Mouse (Mus musculus) ES-E14 (cell line): ENCODE results near the gene Man2c1. TPM values are rescaled to one million over a fixed set of nuclear protein-coding genes. Genes with fewer than 3 reads are reported as not detected.
A peak's percentile ranks its signal among the peaks of the same experiment; 100 is the strongest.

Source experiments
- DNase-seq: peaks from one replicate; pipeline ENCODE4 v3.0.0-alpha.2; 2013; ENCODE audit warnings: low read depth, low spot score
- H3K27ac ChIP-seq: 2 replicates; pipeline ENCODE4 v1.5.1; 2012; ENCODE audit warnings: low read depth, mild to moderate bottlenecking, low read length, moderate library complexity, mixed read lengths; ENCODE audit not compliant: poor library complexity, insufficient read depth, severe bottlenecking
- H3K36me3 ChIP-seq: 2 replicates; pipeline ENCODE4 v1.6.1; 2012; ENCODE audit warnings: mild to moderate bottlenecking, low read length, moderate library complexity, mixed read lengths; ENCODE audit not compliant: control insufficient read depth, poor library complexity, insufficient read depth, severe bottlenecking
- H3K4me1 ChIP-seq, 2 experiments: fragments of 150-350 bp in 1 of 2; sonication (generic) in 1 of 2; 2 replicates each; pipeline ENCODE4 v1.6.1; 2012; ENCODE audit warnings: low read length in 2 of 2, mild to moderate bottlenecking in 1 of 2, mixed read lengths in 1 of 2; ENCODE audit not compliant: control insufficient read depth in 2 of 2, insufficient read depth in 2 of 2, poor library complexity in 1 of 2
- H3K4me3 ChIP-seq, 2 experiments: fragments of 150-350 bp in 1 of 2; sonication (generic) in 1 of 2; 2 replicates each; pipeline ENCODE4 v1.5.1; 2012; ENCODE audit warnings: low read length in 2 of 2, low read depth in 1 of 2, mild to moderate bottlenecking in 1 of 2, mixed read lengths in 1 of 2; ENCODE audit not compliant: insufficient read depth in 1 of 2, poor library complexity in 1 of 2, severe bottlenecking in 1 of 2
- H3K9ac ChIP-seq: 2 replicates; pipeline ENCODE4 v1.6.1; 2012; ENCODE audit warnings: low read depth, mild to moderate bottlenecking, low read length, mixed read lengths; ENCODE audit not compliant: poor library complexity, insufficient read depth, severe bottlenecking
- H3K9me3 ChIP-seq: fragments of 150-350 bp; sonication (generic); 2 replicates; pipeline ENCODE4 v1.6.1; 2012; ENCODE audit warnings: low read depth, mild to moderate bottlenecking, low read length; ENCODE audit not compliant: control insufficient read depth, insufficient read depth
- CHD2 ChIP-seq: IDR thresholded peaks from 2 replicates; pipeline ENCODE4 v1.6.1; 2014; ENCODE audit warnings: mild to moderate bottlenecking, low read depth, low read length, inconsistent platforms
- HCFC1 ChIP-seq: IDR thresholded peaks from 2 replicates; pipeline ENCODE4 v1.6.1; 2012; ENCODE audit warnings: low read length, inconsistent platforms, borderline replicate concordance; ENCODE audit not compliant: insufficient read depth
- MAFK ChIP-seq: IDR thresholded peaks from 2 replicates; pipeline ENCODE4 v1.6.1; 2014; ENCODE audit warnings: mild to moderate bottlenecking, low read depth, low read length, inconsistent platforms; ENCODE audit not compliant: insufficient read depth
- ZC3H11A ChIP-seq: IDR thresholded peaks from 2 replicates; pipeline ENCODE4 v1.6.1; 2012; ENCODE audit warnings: low read depth, mild to moderate bottlenecking, inconsistent platforms, low read length, borderline replicate concordance
- ZNF384 ChIP-seq: IDR thresholded peaks from 2 replicates; pipeline ENCODE4 v1.6.1; 2012; ENCODE audit warnings: low read depth, low read length, inconsistent platforms
- in situ Hi-C, 2 experiments: fragments of 600-800 bp; cut with MboI; formaldehyde crosslinking; loops; one replicate each; pipeline ENCODE4 v1.15.1; 2025; ENCODE audit warnings: low sequenced_read_pairs in 2 of 2, inconsistent platforms in 1 of 2; ENCODE audit not compliant: unreplicated experiment in 2 of 2
- total RNA-seq: library from RNA; depleted of rRNA; stranded (reverse); fragments of 300-350 nt; gene quantifications from 2 replicates; pipeline ENCODE4 v1.2.3, GENCODE M21; 2012; rRNA removed

The Man2c1 gene
- total RNA-seq = 122 and 211 TPM in 2 replicates

GRCm38 (mm10) chr9:57130577-57131433 is at the start of gene Man2c1:
Gene Man2c1, plus strand, starts transcription at chr9:57130690.
- Histone ChIP-seq H3K9ac (peak within 1 kb of the TSS; percentile 91), H3K9me3 (no peaks in the 10 kb centered on the region), H3K4me1 (peaks cover 0 to 1% of the 10 kb centered on the region in 2 experiments; a peak in 1 of 4 replicates), H3K4me3 (peak within 1 kb of the TSS; percentile 83 to 85), H3K36me3 (peaks cover 7% of the 10 kb centered on the region), H3K27ac (peak within 1 kb of the TSS; percentile 81)
- in situ Hi-C loops = no loop called here
- TF ChIP-seq MAFK (no peak), HCFC1 (peak; percentile 82), ZC3H11A (peak; percentile 37; the same call in 1 of the 2 replicates), CHD2 (peak; percentile 57; the same call in 1 of the 2 replicates)
- peak; percentile 96 for DNase-seq

DNA sequence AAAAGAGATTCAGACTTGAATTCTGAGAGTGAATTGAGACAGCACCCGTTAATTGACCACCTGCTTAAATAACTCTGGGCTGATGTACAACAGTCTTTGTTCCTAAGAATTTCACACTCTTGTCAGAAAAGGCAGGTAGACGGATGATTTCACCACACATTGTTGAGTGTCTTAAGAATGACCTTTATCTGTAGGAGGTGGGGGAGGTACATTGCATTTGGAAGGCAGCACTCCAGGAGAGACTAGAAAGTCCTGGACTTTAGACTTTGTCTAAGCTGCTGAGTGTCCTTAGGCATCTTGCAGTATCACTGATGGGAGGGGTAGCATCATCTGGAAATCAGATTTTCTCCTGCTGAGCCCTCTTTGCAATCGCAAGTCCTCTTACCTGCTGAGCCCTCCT is 48.3 kb upstream of the Man2c1 start:
- peaks cover 9% of the 10 kb centered on the region for H3K36me3 ChIP-seq
- no peak for DNase-seq
- peaks cover 4% of the 10 kb centered on the region in 2 experiments; a peak in 2 of 4 replicates for H3K4me1 ChIP-seq
- no peak overlapping the region for H3K9ac ChIP-seq
- TF ChIP-seq ZNF384 (no peak), MAFK (no peak), HCFC1 (no peak), ZC3H11A (no peak), CHD2 (no peak)
- H3K27ac ChIP-seq = no peak overlapping the region
- H3K4me3 ChIP-seq = no peak overlapping the region
- in situ Hi-C loops = no loop called here
- H3K9me3 ChIP-seq = no peaks in the 10 kb centered on the region

DNA sequence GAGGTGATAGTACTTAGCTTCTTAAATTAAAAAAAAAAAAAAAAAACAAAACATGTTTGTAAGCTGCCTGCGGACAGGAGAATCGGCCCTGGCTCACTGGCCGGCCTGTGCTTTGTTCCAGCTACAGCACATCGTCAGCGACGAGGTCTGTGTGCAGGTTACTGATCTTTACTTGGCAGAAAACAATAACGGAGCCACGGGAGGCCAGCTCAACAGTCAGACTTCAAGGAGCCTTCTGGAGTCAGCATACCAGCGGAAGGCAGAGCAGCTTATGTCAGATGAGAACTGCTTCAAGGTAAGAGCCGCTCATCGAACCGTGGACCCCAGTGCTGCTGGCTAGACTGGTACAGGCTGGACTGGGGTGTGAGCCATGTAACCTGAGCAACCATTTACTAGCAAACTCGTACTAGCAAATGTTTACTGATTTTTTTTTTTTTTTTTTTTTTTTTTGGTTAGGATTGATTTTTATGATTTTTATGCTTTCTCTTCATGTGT is 13.2 kb upstream of the Man2c1 start:
- Histone ChIP-seq H3K4me1 (no peaks in the 10 kb centered on the region), H3K9ac (no peak overlapping the region), H3K4me3 (no peak overlapping the region), H3K36me3 (peaks cover 34% of the 10 kb centered on the region), H3K9me3 (no peaks in the 10 kb centered on the region), H3K27ac (no peak overlapping the region)
- in situ Hi-C loops = no loop called here
- TF ChIP-seq MAFK (no peak), ZNF384 (no peak; the same call in 1 of the 2 replicates), CHD2 (no peak), HCFC1 (no peak)
- no peak for DNase-seq

DNA sequence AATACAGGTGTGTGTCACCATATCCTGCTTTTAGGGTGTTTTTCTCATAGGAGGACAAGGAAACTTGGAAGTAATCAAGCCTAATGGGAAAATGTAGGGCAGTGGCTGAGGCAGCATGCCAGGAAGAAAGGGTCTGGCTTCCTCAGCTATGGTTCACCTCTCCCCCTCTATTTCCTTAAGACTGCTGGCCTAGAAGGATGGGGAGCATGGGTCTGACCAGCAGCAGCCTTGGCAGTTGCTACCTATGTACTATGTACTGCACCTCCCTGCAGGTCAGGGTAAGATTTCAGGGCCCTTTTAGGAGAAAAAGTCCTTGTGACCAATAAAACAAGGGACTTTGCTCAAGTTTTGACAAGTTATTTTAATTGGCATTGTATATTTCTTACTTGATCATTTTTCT is 849 bp upstream of the Man2c1 start:
- no peak overlapping the region for H3K4me3 ChIP-seq
- H3K4me1 ChIP-seq = peaks cover 0 to 1% of the 10 kb centered on the region in 2 experiments; a peak in 1 of 4 replicates
- no peak for DNase-seq
- H3K27ac ChIP-seq = no peak overlapping the region
- in situ Hi-C loops = no loop called here
- peaks cover 7% of the 10 kb centered on the region for H3K36me3 ChIP-seq
- no peak for TF ChIP-seq ZC3H11A
- TF ChIP-seq CHD2 = no peak
- no peak for TF ChIP-seq HCFC1
- no peak for TF ChIP-seq ZNF384
- TF ChIP-seq MAFK = no peak
- no peaks in the 10 kb centered on the region for H3K9me3 ChIP-seq
- no peak overlapping the region for H3K9ac ChIP-seq
